Mouse (Mus musculus): Measurements from ENCODE around the gene Adm2. TPM values are rescaled to one million over a fixed set of nuclear protein-coding genes. Genes with fewer than 3 reads are reported as not detected.

The Adm2 gene
- polyA plus RNA-seq, 1 experiment from 2014 or later, result 1.9 TPM

DNA sequence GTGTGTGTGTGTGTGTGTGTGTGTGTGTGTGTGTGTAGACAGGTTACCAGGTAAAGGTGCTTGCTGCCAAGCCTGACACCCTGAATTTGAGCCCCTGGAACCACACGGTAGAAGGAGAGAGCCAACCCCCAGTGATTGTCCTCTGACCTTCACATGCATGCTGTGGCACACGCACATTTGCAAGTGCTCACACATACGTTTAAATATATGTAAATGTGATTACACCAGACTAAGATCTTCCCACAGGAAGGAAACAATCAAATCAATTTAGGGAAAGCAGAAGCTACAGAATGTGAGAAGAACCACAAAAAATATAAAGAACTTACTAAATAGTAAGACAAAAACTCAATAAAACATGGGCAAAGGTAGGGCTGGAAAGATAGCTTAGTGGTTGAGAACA, 17.6 kb downstream of the Adm2 start:
- Histone ChIP-seq H3K4me1 (ENCODE audit: control insufficient read depth, low read depth, low read length) (no peaks in the 10 kb centered on the region), H3K4me3 (ENCODE audit: low read depth, low read length) (no peak overlapping the region), H3K27ac (ENCODE audit: low read length) (no peak overlapping the region), H3K36me3 (ENCODE audit: control insufficient read depth, insufficient read depth) (no peaks in the 10 kb centered on the region), H3K27me3 (ENCODE audit: control insufficient read depth, insufficient read depth, low read depth, low read length) (no peaks in the 10 kb centered on the region), H3K4me2 (ENCODE audit: low read depth, low read length) (no peak overlapping the region), H3K9me3 (replicated peaks; ENCODE audit: control insufficient read depth, low read length) (no peaks in the 10 kb centered on the region), H3K9ac (ENCODE audit: low read depth, low read length) (no peak overlapping the region)
- 38% methylated on average over 3 of the region's 3 CpGs for WGBS (ENCODE audit: insufficient replicate concordance)
- ATAC-seq (ENCODE audit: low read depth), result no peak

DNA sequence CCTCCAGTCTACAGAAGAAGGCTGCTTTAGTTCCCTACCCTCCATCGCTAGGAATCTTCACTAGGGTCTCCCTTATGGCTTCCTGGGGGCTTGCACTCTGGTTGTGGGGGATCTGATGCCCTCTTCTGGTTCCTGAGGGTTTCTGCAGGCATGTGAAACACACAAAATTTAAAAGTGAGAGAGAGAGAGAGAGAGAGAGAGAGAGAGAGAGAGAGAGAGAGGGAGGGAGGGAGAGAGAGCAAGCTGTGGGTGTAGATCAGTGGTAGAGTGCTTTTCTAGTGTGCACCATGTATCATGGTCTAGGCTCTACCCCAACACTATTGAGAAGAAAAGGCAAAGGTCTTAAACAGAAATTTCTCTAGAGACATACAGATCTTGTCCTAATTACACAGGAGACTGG, 19.2 kb downstream of the Adm2 start:
- Histone ChIP-seq H3K4me1 (ENCODE audit: control insufficient read depth, low read depth, low read length) (no peaks in the 10 kb centered on the region), H3K9ac (ENCODE audit: low read depth, low read length) (no peak overlapping the region), H3K4me2 (ENCODE audit: low read depth, low read length) (no peak overlapping the region), H3K4me3 (ENCODE audit: low read depth, low read length) (no peak overlapping the region), H3K36me3 (ENCODE audit: control insufficient read depth, insufficient read depth) (no peaks in the 10 kb centered on the region), H3K9me3 (replicated peaks; ENCODE audit: control insufficient read depth, low read length) (no peaks in the 10 kb centered on the region), H3K27me3 (ENCODE audit: control insufficient read depth, insufficient read depth, low read depth, low read length) (no peaks in the 10 kb centered on the region), H3K27ac (ENCODE audit: low read length) (no peak overlapping the region)
- ATAC-seq (ENCODE audit: low read depth), result no peak
- 25% methylated on average over 1 of the region's 1 CpGs for WGBS (ENCODE audit: insufficient replicate concordance)

DNA sequence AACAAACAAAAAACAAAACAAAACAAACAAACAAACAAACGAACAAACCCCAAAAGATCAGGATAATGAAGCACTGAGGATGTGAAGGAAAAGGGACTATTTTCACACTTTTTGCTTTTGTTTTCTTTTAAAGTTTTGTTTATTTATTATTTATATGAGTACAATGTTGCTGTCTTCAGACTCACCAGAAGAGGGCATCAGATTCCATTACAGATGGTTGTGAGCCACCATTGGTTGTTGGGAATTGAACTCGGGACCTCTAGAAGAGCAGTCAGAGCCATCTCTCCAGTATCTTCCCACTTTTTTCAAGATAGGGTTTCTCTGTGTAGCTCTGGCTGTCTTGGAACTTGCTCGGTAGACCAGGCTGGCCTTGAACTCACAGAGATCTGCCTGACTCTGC, 20.8 kb downstream of the Adm2 start:
- no peak for ATAC-seq (ENCODE audit: low read depth)
- H3K4me2 ChIP-seq (ENCODE audit: low read depth, low read length), result no peak overlapping the region
- no peaks in the 10 kb centered on the region for H3K27me3 ChIP-seq (ENCODE audit: control insufficient read depth, insufficient read depth, low read depth, low read length)
- 64% methylated on average over 3 of the region's 3 CpGs for WGBS (ENCODE audit: insufficient replicate concordance)
- H3K4me1 ChIP-seq (ENCODE audit: control insufficient read depth, low read depth, low read length), result no peaks in the 10 kb centered on the region
- H3K27ac ChIP-seq (ENCODE audit: low read length), result no peak overlapping the region
- H3K36me3 ChIP-seq (ENCODE audit: control insufficient read depth, insufficient read depth), result no peaks in the 10 kb centered on the region
- H3K9me3 ChIP-seq (replicated peaks; ENCODE audit: control insufficient read depth, low read length), result no peaks in the 10 kb centered on the region
- no peak overlapping the region for H3K9ac ChIP-seq (ENCODE audit: low read depth, low read length)
- H3K4me3 ChIP-seq (ENCODE audit: low read depth, low read length), result no peak overlapping the region

DNA sequence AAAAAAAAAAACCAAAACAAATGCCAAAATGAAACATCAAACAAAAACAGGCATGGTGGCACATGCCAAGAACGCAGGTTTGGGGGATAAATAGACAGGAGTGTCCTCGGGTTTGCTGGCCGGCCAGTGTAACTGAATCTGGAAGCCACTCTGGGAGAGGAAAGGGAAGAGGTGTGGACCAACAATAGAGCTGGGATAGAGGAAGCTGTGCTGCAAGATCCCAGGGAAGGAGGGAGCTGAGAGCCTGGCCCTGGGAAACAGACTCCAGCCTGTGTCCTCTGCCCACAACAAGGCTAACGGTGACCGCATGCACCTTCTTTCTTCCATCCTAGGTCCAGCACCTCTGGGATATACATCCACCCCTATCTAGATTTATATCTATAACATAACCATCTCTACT, 27.9 kb downstream of the Adm2 start:
- no peak overlapping the region for H3K4me3 ChIP-seq (ENCODE audit: low read depth, low read length)
- no peak overlapping the region for H3K4me2 ChIP-seq (ENCODE audit: low read depth, low read length)
- H3K36me3 ChIP-seq (ENCODE audit: control insufficient read depth, insufficient read depth), result peaks cover 29% of the 10 kb centered on the region
- 78% methylated on average over 5 of the region's 5 CpGs for WGBS (ENCODE audit: insufficient replicate concordance)
- ATAC-seq (ENCODE audit: low read depth), result no peak
- no peaks in the 10 kb centered on the region for H3K9me3 ChIP-seq (replicated peaks; ENCODE audit: control insufficient read depth, low read length)
- H3K9ac ChIP-seq (ENCODE audit: low read depth, low read length), result no peak overlapping the region
- H3K27me3 ChIP-seq (ENCODE audit: control insufficient read depth, insufficient read depth, low read depth, low read length), result no peaks in the 10 kb centered on the region
- peaks cover 13% of the 10 kb centered on the region for H3K4me1 ChIP-seq (ENCODE audit: control insufficient read depth, low read depth, low read length)
- no peak overlapping the region for H3K27ac ChIP-seq (ENCODE audit: low read length)

DNA sequence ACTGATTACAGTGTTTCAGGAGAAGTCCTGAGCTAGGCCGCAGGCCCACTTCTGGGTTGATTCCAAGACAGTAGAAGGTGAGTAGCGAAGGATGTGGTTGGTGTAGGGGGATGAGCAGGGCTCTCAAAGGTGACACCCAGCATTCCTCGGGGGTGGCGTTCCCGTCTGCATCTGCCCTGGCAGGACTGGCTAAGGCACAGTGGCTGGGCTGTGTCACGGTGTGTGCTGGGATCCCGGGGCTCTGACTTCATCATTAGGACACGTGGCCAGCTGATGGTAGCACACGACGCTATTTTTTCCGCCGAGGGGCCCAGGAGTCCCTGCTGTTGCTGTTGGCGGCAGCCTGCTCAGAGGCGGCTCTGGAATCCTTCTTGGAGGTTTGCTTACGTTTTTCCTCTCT, 28.8 kb downstream of the Adm2 start:
- Histone ChIP-seq H3K4me3 (ENCODE audit: low read depth, low read length) (no peak overlapping the region), H3K27ac (ENCODE audit: low read length) (no peak overlapping the region), H3K9me3 (replicated peaks; ENCODE audit: control insufficient read depth, low read length) (no peaks in the 10 kb centered on the region), H3K4me1 (ENCODE audit: control insufficient read depth, low read depth, low read length) (peaks cover 13% of the 10 kb centered on the region), H3K4me2 (ENCODE audit: low read depth, low read length) (no peak overlapping the region), H3K9ac (ENCODE audit: low read depth, low read length) (no peak overlapping the region), H3K36me3 (ENCODE audit: control insufficient read depth, insufficient read depth) (peaks cover 29% of the 10 kb centered on the region), H3K27me3 (ENCODE audit: control insufficient read depth, insufficient read depth, low read depth, low read length) (no peaks in the 10 kb centered on the region)
- ATAC-seq (ENCODE audit: low read depth), result no peak
- WGBS (ENCODE audit: insufficient replicate concordance), result 88% methylated on average over 15 of the region's 15 CpGs

DNA sequence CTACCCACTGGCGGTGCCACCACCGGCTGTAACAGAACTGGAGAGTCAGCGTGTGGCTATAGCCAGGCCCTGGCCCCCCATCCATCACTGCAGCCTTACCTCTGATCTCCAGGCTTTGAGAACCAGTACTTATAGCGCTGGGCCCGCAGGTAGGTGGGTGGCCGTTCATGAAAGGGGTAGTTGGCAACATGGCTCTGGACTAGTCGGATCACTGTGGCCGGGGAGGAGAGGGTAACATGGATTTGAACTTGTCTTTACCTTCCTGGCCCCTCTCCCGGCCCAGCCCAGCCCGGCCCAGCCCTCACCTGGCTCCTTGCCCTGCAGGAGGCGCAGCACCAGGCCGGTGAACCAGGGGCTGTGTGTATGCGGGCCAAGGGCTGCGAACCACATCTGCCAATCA, 29.5 kb downstream of the Adm2 start:
- ATAC-seq (ENCODE audit: low read depth), result no peak
- peaks cover 13% of the 10 kb centered on the region for H3K4me1 ChIP-seq (ENCODE audit: control insufficient read depth, low read depth, low read length)
- H3K4me3 ChIP-seq (ENCODE audit: low read depth, low read length), result no peak overlapping the region
- no peak overlapping the region for H3K9ac ChIP-seq (ENCODE audit: low read depth, low read length)
- no peak overlapping the region for H3K27ac ChIP-seq (ENCODE audit: low read length)
- H3K36me3 ChIP-seq (ENCODE audit: control insufficient read depth, insufficient read depth), result peaks cover 29% of the 10 kb centered on the region
- 88% methylated on average over 14 of the region's 14 CpGs for WGBS (ENCODE audit: insufficient replicate concordance)
- no peaks in the 10 kb centered on the region for H3K27me3 ChIP-seq (ENCODE audit: control insufficient read depth, insufficient read depth, low read depth, low read length)
- no peaks in the 10 kb centered on the region for H3K9me3 ChIP-seq (replicated peaks; ENCODE audit: control insufficient read depth, low read length)
- no peak overlapping the region for H3K4me2 ChIP-seq (ENCODE audit: low read depth, low read length)

DNA sequence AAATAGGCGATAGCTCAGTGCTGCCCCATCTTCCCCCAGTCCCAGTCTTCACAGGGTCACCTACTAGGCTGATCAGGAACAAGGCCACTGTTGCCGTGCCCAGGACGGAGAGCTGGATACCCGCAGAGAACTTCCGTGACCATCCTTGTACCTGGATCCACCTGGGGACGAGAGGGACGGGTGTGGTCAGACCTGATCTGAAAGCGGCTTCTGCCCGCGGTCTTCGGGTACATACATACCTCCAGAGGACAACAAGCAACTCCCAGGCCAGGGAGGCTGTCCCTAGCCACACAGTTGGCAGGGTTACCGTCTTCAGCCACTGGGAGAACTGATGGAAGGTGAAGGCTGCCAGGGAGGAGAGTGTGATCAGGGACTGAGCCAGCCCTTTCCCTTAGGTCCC, 30.3 kb downstream of the Adm2 start:
- WGBS (ENCODE audit: insufficient replicate concordance), result 92% methylated on average over 12 of the region's 12 CpGs
- Histone ChIP-seq H3K4me1 (ENCODE audit: control insufficient read depth, low read depth, low read length) (peaks cover 19% of the 10 kb centered on the region), H3K4me3 (ENCODE audit: low read depth, low read length) (no peak overlapping the region), H3K27ac (ENCODE audit: low read length) (no peak overlapping the region), H3K4me2 (ENCODE audit: low read depth, low read length) (no peak overlapping the region), H3K27me3 (ENCODE audit: control insufficient read depth, insufficient read depth, low read depth, low read length) (no peaks in the 10 kb centered on the region), H3K9me3 (replicated peaks; ENCODE audit: control insufficient read depth, low read length) (no peaks in the 10 kb centered on the region), H3K36me3 (ENCODE audit: control insufficient read depth, insufficient read depth) (peaks cover 29% of the 10 kb centered on the region), H3K9ac (ENCODE audit: low read depth, low read length) (no peak overlapping the region)
- ATAC-seq (ENCODE audit: low read depth), result no peak

DNA sequence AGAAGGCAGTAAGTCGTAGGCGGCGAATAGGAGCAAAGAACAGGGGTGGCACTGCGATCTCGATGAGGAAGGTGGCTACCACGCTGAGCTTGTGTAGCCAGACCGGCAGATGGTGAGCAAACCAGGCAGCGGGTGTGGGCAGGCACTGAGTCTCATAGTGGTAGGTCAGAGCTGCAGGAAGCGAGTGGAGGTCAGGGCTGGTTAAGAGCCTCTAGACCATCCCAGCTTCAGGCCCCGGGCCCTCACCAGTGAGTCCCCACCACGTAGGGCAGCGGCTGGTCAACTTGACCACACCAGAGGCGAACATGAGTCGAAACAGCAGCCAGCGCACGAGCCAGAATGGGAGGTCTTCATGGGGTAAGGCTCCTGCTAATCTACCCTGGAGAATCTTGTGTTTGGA, 31.3 kb downstream of the Adm2 start:
- Histone ChIP-seq H3K4me3 (ENCODE audit: low read depth, low read length) (peak overlapping the region; percentile 80), H3K36me3 (ENCODE audit: control insufficient read depth, insufficient read depth) (peaks cover 29% of the 10 kb centered on the region), H3K27me3 (ENCODE audit: control insufficient read depth, insufficient read depth, low read depth, low read length) (no peaks in the 10 kb centered on the region), H3K9me3 (replicated peaks; ENCODE audit: control insufficient read depth, low read length) (no peaks in the 10 kb centered on the region), H3K4me2 (ENCODE audit: low read depth, low read length) (no peak overlapping the region), H3K4me1 (ENCODE audit: control insufficient read depth, low read depth, low read length) (peaks cover 24% of the 10 kb centered on the region), H3K9ac (ENCODE audit: low read depth, low read length) (peak overlapping the region; percentile 93; the same call in 1 of the 2 replicates), H3K27ac (ENCODE audit: low read length) (no peak overlapping the region)
- no peak for ATAC-seq (ENCODE audit: low read depth)
- 90% methylated on average over 16 of the region's 16 CpGs for WGBS (ENCODE audit: insufficient replicate concordance)

DNA sequence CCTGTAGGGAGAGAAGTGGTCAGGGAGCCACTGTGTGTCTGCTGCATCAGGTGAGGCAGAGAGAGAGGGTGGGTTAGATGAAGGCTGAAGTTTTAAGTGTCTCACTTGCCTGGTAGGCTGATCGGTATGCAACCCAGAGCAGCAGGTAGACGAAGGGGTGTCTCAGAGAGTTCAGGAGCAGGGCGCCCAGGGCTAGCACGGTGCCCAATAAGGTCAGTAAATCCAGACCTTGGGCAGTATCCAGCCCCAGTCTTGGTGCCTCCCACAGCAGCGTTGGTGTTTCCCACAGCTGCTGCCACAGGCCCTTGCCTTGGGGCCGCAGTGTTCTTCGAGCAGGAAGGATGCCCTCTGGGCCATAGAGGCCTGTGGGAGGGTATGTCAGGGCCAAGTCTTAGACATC, 31.9 kb downstream of the Adm2 start:
- H3K27ac ChIP-seq (ENCODE audit: low read length), result peak overlapping the region; percentile 88
- peak overlapping the region; percentile 93 for H3K9ac ChIP-seq (ENCODE audit: low read depth, low read length)
- H3K4me1 ChIP-seq (ENCODE audit: control insufficient read depth, low read depth, low read length), result peaks cover 28% of the 10 kb centered on the region
- H3K36me3 ChIP-seq (ENCODE audit: control insufficient read depth, insufficient read depth), result peaks cover 29% of the 10 kb centered on the region
- peak overlapping the region; percentile 86 for H3K4me2 ChIP-seq (ENCODE audit: low read depth, low read length)
- ATAC-seq (ENCODE audit: low read depth), result no peak
- peak overlapping the region; percentile 80 for H3K4me3 ChIP-seq (ENCODE audit: low read depth, low read length)
- WGBS (ENCODE audit: insufficient replicate concordance), result 74% methylated on average over 7 of the region's 7 CpGs
- H3K27me3 ChIP-seq (ENCODE audit: control insufficient read depth, insufficient read depth, low read depth, low read length), result no peaks in the 10 kb centered on the region
- no peaks in the 10 kb centered on the region for H3K9me3 ChIP-seq (replicated peaks; ENCODE audit: control insufficient read depth, low read length)

All from liver, embryonic 16.5 days (tissue).